Mouse (Mus musculus) midbrain, postnatal 0 days (tissue): ENCODE measurements around the gene Tmem219. TPM values are rescaled to one million over a fixed set of nuclear protein-coding genes. Genes with fewer than 3 reads are reported as not detected.

Experiments used
- ATAC-seq: fragments of 200-750 bp; cut with Nextera tagmentation; 2 replicates; pipeline ENCODE4 v1.8.0; 2017; ENCODE audit warnings: moderate number of reproducible peaks, mild to moderate bottlenecking, moderate TSS enrichment, moderate library complexity; ENCODE audit not compliant: low FRiP score
- DNase-seq: peaks from one replicate; pipeline ENCODE4 v3.0.0-alpha.2; 2015; ENCODE audit warnings: low spot score
- H3K27ac ChIP-seq: fragments of 300-500 bp; sonication (generic); 2 replicates; pipeline ENCODE4 v1.5.1; 2014; ENCODE audit warnings: low read depth, mild to moderate bottlenecking, low read length, mixed read lengths
- H3K27me3 ChIP-seq: fragments of 300-500 bp; sonication (generic); 2 replicates; pipeline ENCODE4 v1.6.1; 2014; ENCODE audit warnings: low read length, control low read depth, mixed read lengths; ENCODE audit not compliant: insufficient read depth
- H3K36me3 ChIP-seq: fragments of 300-500 bp; sonication (generic); 2 replicates; pipeline ENCODE4 v1.6.1; 2014; ENCODE audit warnings: low read length, control low read depth, mixed read lengths; ENCODE audit not compliant: insufficient read depth
- H3K4me1 ChIP-seq: fragments of 300-500 bp; sonication (generic); 2 replicates; pipeline ENCODE4 v1.6.1; 2014; ENCODE audit warnings: mild to moderate bottlenecking, control low read depth, antibody characterized with exemption, low read length, mixed read lengths; ENCODE audit not compliant: insufficient read depth
- H3K4me2 ChIP-seq: fragments of 300-500 bp; sonication (generic); 2 replicates; pipeline ENCODE4 v1.6.1; 2014; ENCODE audit warnings: low read depth, mild to moderate bottlenecking, low read length, mixed read lengths; ENCODE audit not compliant: poor library complexity, severe bottlenecking
- H3K4me3 ChIP-seq: fragments of 300-500 bp; sonication (generic); 2 replicates; pipeline ENCODE4 v1.5.1; 2014; ENCODE audit warnings: low read depth, mild to moderate bottlenecking, low read length, moderate library complexity
- H3K9ac ChIP-seq: fragments of 300-500 bp; sonication (generic); replicated peaks from 2 replicates; pipeline ENCODE4 v1.6.1; 2014; ENCODE audit warnings: mild to moderate bottlenecking, low read length, moderate library complexity, mixed read lengths; ENCODE audit not compliant: poor library complexity, severe bottlenecking
- H3K9me3 ChIP-seq: fragments of 300-500 bp; sonication (generic); 2 replicates; pipeline ENCODE4 v1.6.1; 2016; ENCODE audit warnings: low read length, control low read depth
- CTCF ChIP-seq: IDR thresholded peaks from 2 replicates; pipeline ENCODE4 v1.5.1; 2016; ENCODE audit warnings: antibody characterized with exemption, mild to moderate bottlenecking
- WGBS: fragments of 180-500 bp; shearing (Covaris S2); extraction: QIAGEN DNeasy Blood & Tissue Kit; methylation state at CpG from one replicate; pipeline ENCODE4 v1.1.7; 2014; 5-methylcytosine and 5-hydroxymethylcytosine counted together
- polyA plus RNA-seq: library from polyadenylated mRNA; unstranded; fragments of >200 nt; fragmentation: Nextera tagmentation; extraction: Ambion mirVana; gene quantifications from 2 replicates; pipeline ENCODE4 v1.2.1, GENCODE M21; 2015
- total RNA-seq: library from RNA; depleted of rRNA; stranded (reverse); fragments of >200 nt; gene quantifications from 2 replicates; pipeline ENCODE4 v1.2.3, GENCODE M21; 2014; rRNA removed

Gene Tmem219
- total RNA-seq, result 22.8 and 24.7 TPM in 2 replicates
- 36.4 and 38.2 TPM in 2 replicates for polyA plus RNA-seq

DNA sequence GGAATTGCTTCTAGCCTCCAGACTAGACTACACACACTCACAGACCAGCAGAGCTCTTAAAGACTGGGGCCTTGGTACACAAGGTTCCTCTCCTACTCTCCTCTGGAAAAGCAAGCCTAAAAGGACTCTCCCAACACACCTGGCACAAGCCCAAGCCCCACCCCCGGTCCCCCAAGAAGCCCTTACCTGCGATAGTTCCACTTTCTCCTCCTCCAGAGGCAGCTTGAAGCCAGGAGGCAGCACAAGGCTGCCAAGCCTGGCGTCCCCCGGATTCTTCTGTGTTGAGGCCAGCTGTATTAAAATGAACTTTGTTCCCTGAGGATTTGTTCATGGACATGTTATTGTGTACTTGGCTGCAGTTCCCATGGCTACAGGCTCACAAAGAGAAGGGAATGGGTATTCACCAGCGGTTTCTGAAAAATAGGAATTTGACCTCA lies at the start of gene Tmem219:
Tmem219 (minus strand) TSS at position 294 of the 437 bp plus-strand sequence.
- no peak within 1 kb of the TSS for H3K4me2 ChIP-seq
- DNase-seq, result peak; percentile 70
- no peaks in the 10 kb centered on the region for H3K36me3 ChIP-seq
- TF ChIP-seq CTCF, result no peak
- ATAC-seq, result no peak
- 12% methylated on average over 5 of the region's 5 CpGs for WGBS
- H3K4me3 ChIP-seq, result no peak within 1 kb of the TSS
- no peak within 1 kb of the TSS for H3K9ac ChIP-seq
- H3K4me1 ChIP-seq, result no peaks in the 10 kb centered on the region; the same call in 1 of the 2 replicates
- no peaks in the 10 kb centered on the region for H3K27me3 ChIP-seq
- H3K27ac ChIP-seq, result peak within 1 kb of the TSS; percentile 57
- no peaks in the 10 kb centered on the region for H3K9me3 ChIP-seq

DNA sequence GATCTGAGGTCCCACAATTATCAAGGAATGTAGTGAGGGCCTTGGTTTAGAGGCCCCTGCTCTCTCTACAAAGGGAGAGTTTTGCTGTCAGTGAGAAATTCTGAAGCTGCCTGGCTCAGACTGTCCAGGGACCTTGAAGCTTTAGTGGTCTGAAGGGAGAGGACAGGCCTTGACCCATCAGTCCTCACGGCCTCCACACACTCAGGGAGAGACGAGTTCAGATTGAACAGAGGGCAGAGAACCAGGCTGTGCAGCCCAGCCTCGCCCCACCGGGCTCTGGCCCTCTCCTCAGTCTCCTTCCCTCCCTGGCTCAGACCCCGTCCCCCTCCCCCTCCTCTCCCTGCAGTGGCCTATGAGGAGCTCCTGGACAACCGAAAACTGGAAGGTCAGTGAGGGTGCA lies 44.6 kb upstream of the Tmem219 start:
- no peak for TF ChIP-seq CTCF
- H3K9me3 ChIP-seq, result no peaks in the 10 kb centered on the region
- H3K4me1 ChIP-seq, result no peaks in the 10 kb centered on the region
- no peak for DNase-seq
- no peak overlapping the region for H3K4me2 ChIP-seq
- no peak for ATAC-seq
- no peak overlapping the region for H3K9ac ChIP-seq
- H3K36me3 ChIP-seq, result peaks cover 63% of the 10 kb centered on the region
- H3K4me3 ChIP-seq, result no peak overlapping the region
- no peak overlapping the region for H3K27ac ChIP-seq
- 63% methylated on average over 6 of the region's 6 CpGs for WGBS
- H3K27me3 ChIP-seq, result no peaks in the 10 kb centered on the region

DNA sequence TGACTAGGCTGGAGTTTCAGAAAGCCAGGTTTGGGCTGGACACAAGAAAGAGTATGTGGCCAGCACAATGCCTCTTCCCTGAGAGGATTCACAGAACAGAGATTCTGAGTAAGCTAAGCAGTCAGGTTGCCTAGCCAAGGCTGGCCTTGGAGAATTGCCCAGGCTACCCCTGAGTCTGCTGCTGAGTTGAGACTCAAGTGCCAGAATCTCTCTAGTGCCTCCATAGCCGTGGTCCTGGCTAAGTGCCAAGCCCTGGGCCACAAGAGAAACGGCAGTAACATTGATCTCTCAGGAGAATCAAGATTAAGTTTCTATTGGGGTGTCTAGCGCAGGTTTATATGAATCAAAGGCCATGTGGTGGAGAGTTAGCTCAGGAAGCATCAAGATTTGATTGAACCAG lies 42.9 kb upstream of the Tmem219 start:
- Histone ChIP-seq H3K4me3 (no peak overlapping the region), H3K27me3 (no peaks in the 10 kb centered on the region), H3K4me1 (no peaks in the 10 kb centered on the region), H3K4me2 (no peak overlapping the region), H3K36me3 (peaks cover 68% of the 10 kb centered on the region), H3K9me3 (no peaks in the 10 kb centered on the region), H3K27ac (no peak overlapping the region), H3K9ac (no peak overlapping the region)
- DNase-seq (no peak), ATAC-seq (no peak)
- 49% methylated on average over 3 of the region's 3 CpGs for WGBS
- no peak for TF ChIP-seq CTCF

DNA sequence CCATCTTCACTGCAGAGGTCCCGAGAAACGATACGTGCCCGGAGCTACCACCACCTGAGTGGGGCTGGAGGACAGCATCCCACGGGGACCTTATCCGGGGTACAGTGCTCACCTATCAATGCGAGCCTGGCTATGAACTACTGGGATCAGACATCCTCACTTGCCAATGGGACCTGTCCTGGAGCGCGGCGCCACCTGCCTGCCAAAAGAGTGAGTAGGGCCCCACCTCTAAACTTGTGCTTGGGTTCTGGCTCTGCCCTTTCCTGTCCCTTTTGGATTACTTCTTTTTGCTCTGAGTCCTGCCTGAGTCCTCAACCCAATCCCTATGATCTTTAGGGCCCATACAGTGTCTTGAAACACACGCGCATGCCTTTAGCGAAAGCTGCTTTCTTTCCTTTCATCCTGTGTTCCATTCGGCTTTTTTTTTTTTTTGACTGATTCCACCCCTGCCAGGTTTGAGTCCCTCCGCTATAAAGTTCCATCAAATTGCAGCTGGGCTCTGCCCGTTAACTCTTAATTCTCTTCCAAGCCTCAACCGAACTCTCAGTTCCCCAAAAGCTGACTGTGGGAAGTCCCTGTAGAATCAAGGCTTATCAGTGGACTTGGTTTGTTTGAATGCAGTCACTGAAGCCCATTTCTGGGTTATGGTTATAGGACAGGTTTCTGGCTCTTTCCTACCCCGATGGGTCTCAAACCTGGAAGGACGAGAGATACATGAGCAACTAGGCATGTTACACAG lies 41.0 kb upstream of the Tmem219 start:
- peak; percentile 63 for TF ChIP-seq CTCF
- no peak overlapping the region for H3K27ac ChIP-seq
- H3K4me3 ChIP-seq, result no peak overlapping the region
- no peak overlapping the region for H3K4me2 ChIP-seq
- DNase-seq (no peak), ATAC-seq (no peak)
- H3K36me3 ChIP-seq, result peaks cover 62% of the 10 kb centered on the region
- no peaks in the 10 kb centered on the region for H3K27me3 ChIP-seq
- H3K4me1 ChIP-seq, result no peaks in the 10 kb centered on the region
- H3K9ac ChIP-seq, result no peak overlapping the region
- no peaks in the 10 kb centered on the region for H3K9me3 ChIP-seq
- 30% methylated on average over 19 of the region's 19 CpGs for WGBS

DNA sequence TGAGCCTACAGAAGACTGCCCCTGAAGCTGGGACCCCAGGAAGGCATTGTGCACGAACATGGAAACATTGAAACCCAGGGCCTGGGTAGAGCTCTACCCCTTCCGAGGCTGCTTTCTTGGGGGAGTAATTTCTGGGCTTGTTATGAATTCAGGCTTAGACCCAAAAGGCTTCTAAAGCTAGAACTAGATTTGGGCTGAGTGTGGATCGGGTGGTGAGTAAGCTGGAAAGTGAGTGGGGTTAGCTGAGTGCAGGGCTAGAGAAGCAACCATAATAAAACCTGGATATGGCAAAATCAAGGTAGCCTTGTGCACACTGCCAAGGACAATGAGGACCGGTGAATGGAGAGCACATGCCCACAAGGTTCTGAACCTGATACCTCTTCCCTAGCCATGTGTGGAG lies 39.2 kb upstream of the Tmem219 start:
- H3K4me2 ChIP-seq, result no peak overlapping the region
- no peak overlapping the region for H3K4me3 ChIP-seq
- no peak overlapping the region for H3K27ac ChIP-seq
- WGBS, result 90% methylated on average over 4 of the region's 4 CpGs
- H3K4me1 ChIP-seq, result no peaks in the 10 kb centered on the region
- ATAC-seq (no peak), DNase-seq (no peak)
- no peaks in the 10 kb centered on the region for H3K9me3 ChIP-seq
- no peak for TF ChIP-seq CTCF
- peaks cover 64% of the 10 kb centered on the region for H3K36me3 ChIP-seq
- no peaks in the 10 kb centered on the region for H3K27me3 ChIP-seq
- no peak overlapping the region for H3K9ac ChIP-seq

DNA sequence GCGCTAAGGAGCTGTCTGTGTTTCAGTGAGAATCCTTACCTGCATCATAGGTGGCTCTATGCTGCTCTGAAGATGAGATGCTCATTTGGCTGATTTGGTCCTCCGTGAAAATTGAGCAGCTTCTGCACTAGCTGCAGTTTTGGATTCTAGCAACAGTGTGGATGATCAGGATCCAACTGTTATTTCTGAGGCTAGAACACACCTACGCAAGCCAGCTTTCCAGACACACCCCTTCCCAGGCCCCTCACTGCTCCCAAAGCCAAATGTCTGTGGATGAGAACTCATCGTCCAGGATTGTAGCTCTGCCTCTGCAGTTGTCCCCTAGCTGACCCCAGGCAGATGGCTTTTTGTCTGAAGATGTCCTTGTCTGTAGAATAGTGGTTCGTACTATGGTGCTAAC lies 38.4 kb upstream of the Tmem219 start:
- H3K36me3 ChIP-seq, result peaks cover 60% of the 10 kb centered on the region
- DNase-seq (no peak), ATAC-seq (no peak)
- no peaks in the 10 kb centered on the region for H3K27me3 ChIP-seq
- no peak overlapping the region for H3K9ac ChIP-seq
- TF ChIP-seq CTCF, result no peak
- H3K4me1 ChIP-seq, result no peaks in the 10 kb centered on the region
- no peaks in the 10 kb centered on the region for H3K9me3 ChIP-seq
- no peak overlapping the region for H3K4me2 ChIP-seq
- no peak overlapping the region for H3K4me3 ChIP-seq
- no peak overlapping the region for H3K27ac ChIP-seq
- 87% methylated on average over 5 of the region's 5 CpGs for whole genome bisulfite sequencing
